Mouse (Mus musculus): ENCODE measurements around the gene Ppid. TPM values are rescaled to one million over a fixed set of nuclear protein-coding genes. Genes with fewer than 3 reads are reported as not detected.

Ppid gene
- polyA plus RNA-seq, 1 experiment from 2014 or later, result 268 TPM

GRCm38 (mm10) chr3:79559021-79559772 is 31.9 kb upstream of the Ppid start:
- 89% methylated on average over 9 of the region's 9 CpGs for WGBS

DNA sequence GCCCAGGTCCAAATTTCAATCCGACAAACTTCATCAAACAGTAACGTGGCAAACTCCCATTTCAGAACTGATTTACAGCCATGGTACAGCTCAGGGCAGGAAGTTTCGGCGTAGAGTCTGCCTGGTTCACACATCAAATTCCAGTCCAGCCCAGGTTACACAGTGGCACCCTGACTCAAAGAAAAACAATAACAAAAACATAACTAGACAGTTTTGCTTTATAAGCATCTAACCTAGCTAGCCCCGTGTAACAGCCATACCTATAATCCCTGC is 31.4 kb upstream of the Ppid start:
- DNase-seq (ENCODE audit: low spot score), result no peak
- no peak overlapping the region for H3K4me2 ChIP-seq (ENCODE audit: low read depth, low read length)
- no peak for ATAC-seq (replicated peaks; ENCODE audit: insufficient number of reproducible peaks, low FRiP score, low TSS enrichment, low read depth)
- H3K4me3 ChIP-seq (ENCODE audit: low read depth, low read length), result no peak overlapping the region
- H3K9me3 ChIP-seq (replicated peaks; ENCODE audit: control insufficient read depth, low read length), result no peaks in the 10 kb centered on the region
- 89% methylated on average over 5 of the region's 5 CpGs for WGBS
- no peaks in the 10 kb centered on the region for H3K36me3 ChIP-seq (replicated peaks; ENCODE audit: control insufficient read depth, insufficient read depth, low read depth, low read length)
- H3K27ac ChIP-seq (replicated peaks; ENCODE audit: low read depth, low read length), result no peak overlapping the region
- H3K4me1 ChIP-seq (ENCODE audit: control insufficient read depth, insufficient read depth, low read length), result no peaks in the 10 kb centered on the region
- H3K9ac ChIP-seq (replicated peaks; ENCODE audit: low read length), result no peak overlapping the region
- no peaks in the 10 kb centered on the region for H3K27me3 ChIP-seq (ENCODE audit: control insufficient read depth, insufficient read depth, low read length)

More at GRCm38 (mm10) chr3:79559021-79559772, 31.9 kb upstream of the Ppid start:
- Histone ChIP-seq H3K27me3 (ENCODE audit: control insufficient read depth, insufficient read depth, low read length) (no peaks in the 10 kb centered on the region), H3K4me3 (ENCODE audit: low read depth, low read length) (no peak overlapping the region), H3K27ac (replicated peaks; ENCODE audit: low read depth, low read length) (no peak overlapping the region), H3K4me2 (ENCODE audit: low read depth, low read length) (no peak overlapping the region), H3K9me3 (replicated peaks; ENCODE audit: control insufficient read depth, low read length) (no peaks in the 10 kb centered on the region), H3K36me3 (replicated peaks; ENCODE audit: control insufficient read depth, insufficient read depth, low read depth, low read length) (no peaks in the 10 kb centered on the region), H3K9ac (replicated peaks; ENCODE audit: low read length) (no peak overlapping the region), H3K4me1 (ENCODE audit: control insufficient read depth, insufficient read depth, low read length) (no peaks in the 10 kb centered on the region)
- DNase-seq (ENCODE audit: low spot score), result no peak
- ATAC-seq (replicated peaks; ENCODE audit: insufficient number of reproducible peaks, low FRiP score, low TSS enrichment, low read depth), result no peak

- Histone ChIP-seq H3K27ac (replicated peaks; ENCODE audit: low read depth, low read length) (no peak overlapping the region), H3K9me3 (replicated peaks; ENCODE audit: control insufficient read depth, low read length) (no peaks in the 10 kb centered on the region), H3K36me3 (replicated peaks; ENCODE audit: control insufficient read depth, insufficient read depth, low read depth, low read length) (no peaks in the 10 kb centered on the region), H3K4me2 (ENCODE audit: low read depth, low read length) (no peak overlapping the region), H3K4me1 (ENCODE audit: control insufficient read depth, insufficient read depth, low read length) (no peaks in the 10 kb centered on the region), H3K27me3 (ENCODE audit: control insufficient read depth, insufficient read depth, low read length) (no peaks in the 10 kb centered on the region), H3K9ac (replicated peaks; ENCODE audit: low read length) (no peak overlapping the region), H3K4me3 (ENCODE audit: low read depth, low read length) (no peak overlapping the region)
- DNase-seq (ENCODE audit: low spot score) (no peak), ATAC-seq (replicated peaks; ENCODE audit: insufficient number of reproducible peaks, low FRiP score, low TSS enrichment, low read depth) (no peak)
- 96% methylated on average over 6 of the region's 6 CpGs for WGBS
These were observed 30.6 kb upstream of the Ppid start for GRCm38 (mm10) chr3:79560555-79560954.

DNA sequence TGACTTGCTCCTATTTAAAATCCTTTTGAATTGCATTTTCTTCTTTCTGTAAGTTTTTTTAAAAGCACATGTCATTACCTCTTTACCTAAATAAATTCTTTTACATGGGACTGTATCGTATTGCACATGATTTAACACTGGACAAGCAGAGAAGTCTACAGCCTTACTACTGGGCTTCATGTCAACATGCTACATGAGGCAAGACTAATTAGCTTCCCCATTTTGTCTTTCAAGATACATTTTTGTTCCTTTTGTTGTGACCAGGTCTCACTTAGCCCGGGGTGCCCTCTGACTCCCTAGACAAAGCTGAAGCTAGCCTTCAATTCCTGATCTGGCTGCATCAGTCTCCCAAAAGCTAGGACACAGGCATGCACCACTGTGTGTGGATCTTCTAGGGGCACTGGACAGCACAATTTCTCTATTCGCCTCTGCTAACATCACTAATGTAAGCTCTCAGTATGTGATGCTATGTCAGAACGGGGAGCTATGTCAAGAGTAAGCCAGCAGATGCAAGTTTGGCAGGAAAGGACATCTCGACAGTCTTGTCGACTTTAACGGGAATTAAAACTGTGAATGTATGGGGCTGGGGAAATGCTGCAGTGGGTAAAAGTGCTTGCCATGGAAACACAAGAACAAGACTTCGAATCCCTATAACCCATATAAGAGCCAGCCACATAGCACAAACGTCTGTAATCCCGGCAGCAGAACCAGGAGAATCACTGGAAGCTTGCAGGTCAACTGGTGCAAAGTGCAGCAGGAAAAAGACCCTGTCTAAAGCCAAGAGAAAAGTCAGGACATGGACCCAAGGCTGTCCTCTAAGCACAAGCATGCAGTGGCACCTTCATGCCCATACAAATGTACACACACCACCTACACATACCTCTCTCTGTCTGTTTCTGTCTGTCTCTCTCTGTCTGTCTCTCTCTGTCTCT is 29.1 kb upstream of the Ppid start:
- WGBS, result 83% methylated on average over 10 of the region's 10 CpGs
- ATAC-seq (replicated peaks; ENCODE audit: insufficient number of reproducible peaks, low FRiP score, low TSS enrichment, low read depth), result no peak
- no peaks in the 10 kb centered on the region for H3K9me3 ChIP-seq (replicated peaks; ENCODE audit: control insufficient read depth, low read length)

GRCm38 (mm10) chr3:79563511-79563910 is 27.6 kb upstream of the Ppid start:
- Histone ChIP-seq H3K4me2 (ENCODE audit: low read depth, low read length) (no peak overlapping the region), H3K4me1 (ENCODE audit: control insufficient read depth, insufficient read depth, low read length) (no peaks in the 10 kb centered on the region), H3K4me3 (ENCODE audit: low read depth, low read length) (no peak overlapping the region), H3K27me3 (ENCODE audit: control insufficient read depth, insufficient read depth, low read length) (no peaks in the 10 kb centered on the region), H3K9me3 (replicated peaks; ENCODE audit: control insufficient read depth, low read length) (no peaks in the 10 kb centered on the region), H3K27ac (replicated peaks; ENCODE audit: low read depth, low read length) (no peak overlapping the region), H3K9ac (replicated peaks; ENCODE audit: low read length) (no peak overlapping the region), H3K36me3 (replicated peaks; ENCODE audit: control insufficient read depth, insufficient read depth, low read depth, low read length) (no peaks in the 10 kb centered on the region)
- 65% methylated on average over 2 of the region's 2 CpGs for WGBS
- ATAC-seq (replicated peaks; ENCODE audit: insufficient number of reproducible peaks, low FRiP score, low TSS enrichment, low read depth) (no peak), DNase-seq (ENCODE audit: low spot score) (no peak)

More for the DNA sequence above, 29.1 kb upstream of the Ppid start:
- Histone ChIP-seq H3K36me3 (replicated peaks; ENCODE audit: control insufficient read depth, insufficient read depth, low read depth, low read length) (no peaks in the 10 kb centered on the region), H3K27ac (replicated peaks; ENCODE audit: low read depth, low read length) (no peak overlapping the region), H3K4me1 (ENCODE audit: control insufficient read depth, insufficient read depth, low read length) (no peaks in the 10 kb centered on the region), H3K4me2 (ENCODE audit: low read depth, low read length) (no peak overlapping the region), H3K4me3 (ENCODE audit: low read depth, low read length) (no peak overlapping the region), H3K9ac (replicated peaks; ENCODE audit: low read length) (no peak overlapping the region), H3K27me3 (ENCODE audit: control insufficient read depth, insufficient read depth, low read length) (no peaks in the 10 kb centered on the region)
- no peak for DNase-seq (ENCODE audit: low spot score)

DNA sequence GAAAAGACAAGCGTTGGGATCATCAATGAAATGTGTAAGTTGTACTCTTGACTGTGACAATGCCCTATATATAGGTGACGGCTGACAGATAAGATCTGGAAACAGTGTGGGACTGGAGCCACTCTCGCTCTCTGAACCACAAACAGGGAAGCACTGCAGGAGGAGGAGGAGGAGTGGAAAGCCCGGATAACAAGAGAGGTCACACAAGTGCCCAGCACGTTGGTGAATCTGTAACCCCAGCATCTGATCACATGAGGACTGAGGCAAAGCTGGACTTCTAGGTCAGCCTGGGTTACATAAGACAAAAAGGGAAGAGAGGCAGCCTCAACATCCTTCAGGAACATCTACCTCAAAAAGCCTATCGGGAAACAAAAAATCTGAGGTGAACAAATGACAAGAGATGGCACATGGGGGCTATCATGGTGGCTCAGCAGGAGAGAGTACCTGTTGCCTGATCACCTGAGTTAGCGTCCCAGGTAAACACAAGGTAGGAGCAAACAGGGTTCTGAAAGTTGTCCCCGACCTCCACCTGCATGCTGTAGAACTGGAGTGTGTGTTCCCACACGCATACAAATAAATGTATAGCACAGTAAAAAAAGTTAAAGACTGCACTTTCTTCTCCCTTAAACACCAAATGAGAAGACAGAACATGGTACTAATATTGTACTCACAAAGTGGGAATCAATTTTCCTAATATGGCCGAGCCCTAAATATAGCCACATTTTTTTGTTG is 26.1 kb upstream of the Ppid start:
- Histone ChIP-seq H3K36me3 (replicated peaks; ENCODE audit: control insufficient read depth, insufficient read depth, low read depth, low read length) (no peaks in the 10 kb centered on the region), H3K9ac (replicated peaks; ENCODE audit: low read length) (no peak overlapping the region), H3K4me1 (ENCODE audit: control insufficient read depth, insufficient read depth, low read length) (no peaks in the 10 kb centered on the region), H3K27me3 (ENCODE audit: control insufficient read depth, insufficient read depth, low read length) (no peaks in the 10 kb centered on the region), H3K4me3 (ENCODE audit: low read depth, low read length) (no peak overlapping the region), H3K4me2 (ENCODE audit: low read depth, low read length) (no peak overlapping the region), H3K9me3 (replicated peaks; ENCODE audit: control insufficient read depth, low read length) (no peaks in the 10 kb centered on the region), H3K27ac (replicated peaks; ENCODE audit: low read depth, low read length) (no peak overlapping the region)
- ATAC-seq (replicated peaks; ENCODE audit: insufficient number of reproducible peaks, low FRiP score, low TSS enrichment, low read depth) (no peak), DNase-seq (ENCODE audit: low spot score) (no peak)
- 83% methylated on average over 10 of the region's 10 CpGs for WGBS

DNA sequence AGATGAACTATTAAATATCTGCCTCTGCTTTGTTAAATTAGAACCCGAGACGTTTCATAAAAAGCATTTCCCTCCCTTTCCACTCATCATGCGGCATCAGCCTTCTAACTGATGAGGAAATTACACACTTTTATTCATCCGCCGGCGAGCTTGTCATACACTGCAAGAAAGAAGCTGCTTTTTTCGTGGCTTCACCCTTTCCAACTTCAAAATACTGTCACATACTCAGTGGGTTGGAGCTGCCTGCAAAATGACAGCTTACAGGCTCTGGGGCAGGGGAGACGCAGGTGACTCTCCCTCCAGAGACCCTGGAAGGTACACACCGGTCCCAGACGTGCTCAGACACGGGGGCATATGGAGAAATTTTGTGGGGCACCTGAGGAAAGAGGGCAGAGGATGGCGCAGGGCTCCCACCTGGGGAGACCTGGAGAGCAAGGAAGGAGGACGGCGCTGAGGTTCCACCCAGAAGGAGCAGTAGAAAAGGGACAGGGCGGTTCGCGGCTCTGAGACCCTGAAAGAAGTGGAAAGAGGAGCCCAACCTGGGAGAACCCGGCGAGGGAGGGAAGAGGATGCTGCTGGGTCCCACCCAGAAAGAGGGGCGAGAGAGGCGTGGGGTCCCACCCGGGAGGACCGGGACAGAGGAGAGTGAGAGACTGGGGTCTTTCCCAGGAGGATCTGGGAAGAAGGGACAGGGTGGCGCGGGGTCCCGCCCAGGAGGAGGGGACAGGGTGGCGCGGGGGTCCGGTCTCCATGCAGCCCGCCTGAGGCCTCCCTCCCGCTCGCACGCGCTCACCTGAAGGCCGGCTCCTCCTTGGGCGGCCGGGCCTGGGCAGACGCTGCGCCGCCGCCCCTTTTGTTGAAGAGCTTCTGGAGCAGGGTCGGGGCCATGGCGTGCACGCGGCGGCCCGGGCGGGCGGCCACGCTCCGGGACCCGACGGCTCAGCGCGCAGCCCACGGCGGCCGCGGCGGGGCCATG is 24.1 kb upstream of the Ppid start:
- DNase-seq (ENCODE audit: low spot score), result no peak
- H3K4me2 ChIP-seq (ENCODE audit: low read depth, low read length), result peak overlapping the region; percentile 86
- no peaks in the 10 kb centered on the region for H3K27me3 ChIP-seq (ENCODE audit: control insufficient read depth, insufficient read depth, low read length)
- peak overlapping the region; percentile 65 for H3K27ac ChIP-seq (replicated peaks; ENCODE audit: low read depth, low read length)
- peak overlapping the region; percentile 77 for H3K4me3 ChIP-seq (ENCODE audit: low read depth, low read length)
- no peaks in the 10 kb centered on the region for H3K9me3 ChIP-seq (replicated peaks; ENCODE audit: control insufficient read depth, low read length)
- H3K36me3 ChIP-seq (replicated peaks; ENCODE audit: control insufficient read depth, insufficient read depth, low read depth, low read length), result no peaks in the 10 kb centered on the region
- H3K4me1 ChIP-seq (ENCODE audit: control insufficient read depth, insufficient read depth, low read length), result no peaks in the 10 kb centered on the region
- ATAC-seq (replicated peaks; ENCODE audit: insufficient number of reproducible peaks, low FRiP score, low TSS enrichment, low read depth), result peak; percentile 62
- 3% methylated on average over 48 of the region's 60 CpGs for WGBS
- H3K9ac ChIP-seq (replicated peaks; ENCODE audit: low read length), result peak overlapping the region; percentile 87

All from embryonic facial prominence, embryonic 11.5 days (tissue).